Mouse (Mus musculus): ENCODE measurements around the gene Olfr1432. TPM values are rescaled to one million over a fixed set of nuclear protein-coding genes. Genes with fewer than 3 reads are reported as not detected.
"Not testable (repeated sequence)": the region's sequence is repeated elsewhere in the genome, so short reads cannot be mapped to it uniquely, and the experiment has no call there.

Gene Olfr1432
- not detected for total RNA-seq (2021)
- long read RNA-seq, experiment 1 = 0 reads
- long read RNA-seq, experiment 2 = 0 reads

DNA sequence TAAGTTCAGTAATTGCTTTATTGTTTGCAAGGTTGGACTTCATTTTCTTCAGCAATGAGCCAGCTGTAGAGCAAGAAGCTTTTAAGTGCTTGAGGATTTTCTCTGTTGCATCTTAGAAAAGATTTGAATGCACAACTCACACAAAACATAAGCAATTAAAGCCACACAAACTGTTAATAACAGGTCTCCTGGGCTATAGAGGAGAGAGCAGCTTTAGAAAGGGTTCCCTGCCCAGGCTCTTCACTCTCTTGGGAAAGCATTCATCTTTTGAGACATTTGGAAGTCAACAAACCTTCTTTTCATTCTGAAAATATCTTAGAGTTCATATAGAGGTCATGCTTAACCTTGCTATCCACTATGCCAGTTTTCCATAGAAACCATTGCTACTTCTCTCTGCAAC is at the start of gene Olfr1432:
Olfr1432 (minus strand) TSS at position 101 of the 400 bp plus-strand sequence.
- not testable (repeated sequence) for DNase-seq (ENCODE audit: low spot score)

DNA sequence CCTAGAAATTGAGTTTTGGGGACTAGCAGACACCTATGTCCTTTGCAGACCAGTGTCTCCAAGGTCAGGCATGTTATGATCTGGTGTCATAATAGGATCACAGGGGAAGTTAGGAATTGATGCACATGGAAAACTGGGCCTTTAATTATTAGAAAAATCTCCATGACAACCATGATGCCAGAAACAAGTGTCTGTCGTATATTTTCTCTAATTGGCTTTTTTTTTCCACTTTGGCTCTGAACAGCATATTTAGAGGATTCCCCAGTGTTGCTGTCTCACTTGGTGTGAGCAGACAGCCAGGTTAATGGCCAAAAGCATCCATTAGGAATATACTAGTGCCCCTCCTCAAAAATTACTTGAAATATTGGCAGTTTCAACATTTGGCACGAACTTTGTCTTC is 47.2 kb upstream of the Olfr1432 start, which contains the start of gene Olfr1434:
Olfr1434 (plus strand) TSS at position 301 of the 400 bp plus-strand sequence.
- DNase-seq (ENCODE audit: low spot score) = no peak

DNA sequence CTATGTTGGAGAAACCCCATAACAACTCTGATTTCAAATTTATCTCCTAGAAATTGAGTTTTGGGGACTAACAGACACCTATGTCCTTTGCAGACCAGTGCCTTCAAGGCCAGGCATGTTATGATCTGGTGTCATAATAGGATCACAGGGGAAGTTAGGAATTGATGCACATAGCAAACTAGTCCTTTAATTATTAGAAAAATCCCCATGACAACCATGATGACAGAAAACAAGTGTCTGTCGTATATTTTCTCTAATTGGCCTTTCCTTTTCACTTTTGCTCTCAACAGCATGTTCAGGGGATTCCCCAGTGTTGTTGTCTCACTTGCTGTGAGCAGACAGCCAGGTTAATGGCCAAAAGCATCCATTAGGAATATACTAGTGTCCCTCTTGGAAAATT is 28.3 kb upstream of the Olfr1432 start, which contains the start of gene Olfr235:
Olfr235 (plus strand) TSS at position 301 of the 400 bp plus-strand sequence.
- DNase-seq (ENCODE audit: low spot score) = no peak

DNA sequence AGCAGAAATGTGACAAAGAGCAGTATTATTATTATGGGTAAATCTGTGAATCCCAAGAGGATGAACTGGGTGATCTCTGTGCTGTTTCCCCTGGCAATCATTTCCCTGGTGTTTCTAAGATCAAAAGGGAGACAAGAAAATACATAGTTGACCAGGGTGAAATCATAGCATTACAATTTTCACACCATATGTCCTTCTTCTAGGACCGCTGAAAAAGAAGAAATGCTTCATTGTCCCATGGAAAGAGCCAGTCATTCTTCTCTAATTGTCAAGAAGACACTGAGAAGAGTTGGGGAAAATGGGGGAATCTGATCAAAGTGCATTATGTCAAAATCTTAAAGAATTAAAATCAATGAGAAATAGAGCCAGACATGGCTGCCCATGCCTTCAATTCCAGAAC is 9.2 kb upstream of the Olfr1432 start, which contains the start of gene Olfr262:
Olfr262 (minus strand) TSS at position 101 of the 400 bp plus-strand sequence.
- DNase-seq (ENCODE audit: low spot score) = no peak

DNA sequence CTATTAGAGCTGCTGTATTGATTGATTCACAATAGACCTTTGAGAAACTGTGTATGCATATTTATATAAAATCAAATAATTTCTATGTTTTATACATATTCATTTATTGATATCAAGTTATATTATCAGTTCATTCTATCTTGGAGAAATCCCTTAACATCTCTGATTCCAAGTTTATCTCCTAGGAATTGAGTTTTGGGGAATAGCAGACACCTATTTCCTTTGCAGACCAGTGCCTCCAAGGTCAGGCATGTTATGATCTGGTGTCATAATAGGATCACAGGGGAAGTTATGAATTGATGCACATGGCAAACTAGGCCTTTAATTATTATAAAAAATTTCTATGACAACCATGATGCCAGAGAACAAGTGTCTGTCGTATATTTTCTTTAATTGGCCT is 32.1 kb downstream of the Olfr1432 start, which contains the start of gene Olfr1431:
Olfr1431 (plus strand) TSS at position 301 of the 400 bp plus-strand sequence.
- no peak for DNase-seq (ENCODE audit: low spot score)

DNA sequence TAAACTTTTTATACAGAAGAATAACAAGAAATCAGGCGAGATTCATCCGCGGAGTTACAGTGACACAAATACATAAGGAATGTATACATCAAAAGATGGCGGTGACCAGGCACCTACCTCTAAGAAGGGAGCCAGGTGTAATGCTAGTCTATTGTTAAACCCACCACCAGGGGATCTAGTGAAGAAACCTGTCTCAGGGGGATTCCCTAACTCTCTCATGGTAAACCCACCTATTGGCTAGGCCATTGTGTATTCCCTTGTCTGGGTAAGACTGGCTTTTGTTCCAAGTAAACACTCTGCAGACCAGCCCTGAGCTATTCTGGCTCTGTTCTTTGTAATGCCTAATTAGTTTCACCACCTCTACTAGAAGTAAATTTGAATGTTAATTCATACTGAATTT is 33.3 kb downstream of the Olfr1432 start:
- not testable (repeated sequence) for DNase-seq (ENCODE audit: low spot score)

Other genes with a start within 250 kb of the Olfr1432 start
- not detected for gene Olfr1423, start 191.3 kb downstream of the Olfr1432 start, total RNA-seq (2021)
- gene Olfr1424, start 169.9 kb downstream of the Olfr1432 start, total RNA-seq (2021) = not detected
- gene Olfr1425, start 154.9 kb downstream of the Olfr1432 start, total RNA-seq (2021) = not detected
- gene Olfr1426, start 140.6 kb downstream of the Olfr1432 start, total RNA-seq (2021) = not detected
- gene Olfr1427, start 129.3 kb downstream of the Olfr1432 start, total RNA-seq (2021) = not detected
- not detected for gene Olfr1428, start 116.7 kb downstream of the Olfr1432 start, total RNA-seq (2021)
- not detected for gene Olfr76, start 109.4 kb downstream of the Olfr1432 start, total RNA-seq (2021)
- not detected for gene Olfr1555-ps1, start 62.5 kb downstream of the Olfr1432 start, total RNA-seq (2021)
- gene Olfr1431, start 32.0 kb downstream of the Olfr1432 start, total RNA-seq (2021) = not detected
- not detected for gene Olfr262, start 9.1 kb upstream of the Olfr1432 start, total RNA-seq (2021)
- gene Olfr235, start 28.4 kb upstream of the Olfr1432 start, total RNA-seq (2021) = not detected
- not detected for gene Olfr1434, start 47.3 kb upstream of the Olfr1432 start, total RNA-seq (2021)
- gene Olfr1436, start 66.5 kb upstream of the Olfr1432 start, total RNA-seq (2021) = not detected
- not detected for gene Olfr1437, start 92.5 kb upstream of the Olfr1432 start, total RNA-seq (2021)
- gene Olfr1438-ps1, start 103.3 kb upstream of the Olfr1432 start, total RNA-seq (2021) = not detected
- not detected for gene Olfr1440, start 154.7 kb upstream of the Olfr1432 start, total RNA-seq (2021)
- gene Olfr1441, start 184.8 kb upstream of the Olfr1432 start, total RNA-seq (2021) = not detected
- gene Pfpl, start 195.3 kb upstream of the Olfr1432 start, total RNA-seq (2021) = not detected
- 1 to 10 TPM in 1 of 2 experiments, under 1 TPM in 1; 0.80 to 1.6 TPM for gene Mpeg1, start 228.2 kb upstream of the Olfr1432 start, total RNA-seq (2021)

Data from gastrocnemius, adult 18-20 months (tissue).